Mouse (Mus musculus): Measurements from ENCODE around the gene Ccdc8.

DNA sequence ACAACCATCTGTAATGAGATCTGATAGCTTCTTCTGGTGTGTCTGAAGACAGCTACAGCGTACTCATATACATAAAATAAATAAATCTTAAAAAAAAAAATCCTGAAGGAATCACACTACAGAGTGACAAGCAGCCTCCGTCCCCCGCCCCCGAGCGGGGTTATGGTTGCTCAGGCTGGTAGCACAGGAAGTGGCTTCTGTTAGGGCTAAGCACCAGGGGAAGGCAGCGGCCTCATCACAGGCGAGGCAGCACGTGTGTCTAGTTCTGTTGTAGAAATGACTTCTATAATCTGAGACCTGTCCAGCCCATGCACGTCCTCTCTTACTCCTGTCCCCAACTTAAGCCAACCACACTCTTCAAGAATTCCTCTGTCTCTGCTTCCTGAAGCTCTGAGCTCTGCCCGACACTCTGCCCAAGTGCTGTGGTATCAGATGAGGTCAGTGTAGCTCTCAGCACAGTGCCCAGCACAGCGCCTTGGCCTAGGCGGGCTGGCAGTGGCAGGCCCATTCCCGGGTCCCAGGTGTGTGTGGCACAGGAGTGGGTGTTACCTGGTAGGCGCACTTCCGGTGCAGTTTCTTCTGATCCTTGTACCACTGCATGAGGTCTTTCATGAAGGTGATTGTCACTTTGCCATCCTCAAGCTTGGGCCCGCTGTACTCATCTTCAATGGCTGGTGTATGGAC is 17.0 kb downstream of the Ccdc8 start:
- TF ChIP-seq TAL1 (IDR thresholded peaks at IDR 0.05; ENCODE audit: low read length) = no peak
- no peak for TF ChIP-seq POLR2A (IDR thresholded peaks at IDR 0.05; ENCODE audit: control insufficient read depth in 1 of 2, insufficient read depth in 1 of 2, low read depth in 1 of 2, low read length in 2 of 2, poor library complexity in 1 of 2)
- TF ChIP-seq GATA1 (IDR thresholded peaks at IDR 0.05; ENCODE audit: low read depth, low read length) = no peak
- TF ChIP-seq CHD1 (IDR thresholded peaks at IDR 0.05; ENCODE audit: low read depth, low read length) = no peak
- TF ChIP-seq EP300 (IDR thresholded peaks at IDR 0.05; ENCODE audit: low read depth in 1 of 2, low read length in 2 of 2) = no peak
- TF ChIP-seq SIN3A (IDR thresholded peaks at IDR 0.05; ENCODE audit: low read length) = no peak
- TF ChIP-seq CTCF (IDR thresholded peaks at IDR 0.05 in 2 of 3, conservative IDR thresholded peaks at IDR 0.05 in 1 of 3; ENCODE audit: control insufficient read depth in 1 of 3, insufficient read depth in 1 of 3, low read depth in 2 of 3, low read length in 3 of 3, poor library complexity in 1 of 3, severe bottlenecking in 1 of 3) = no peak
- TF ChIP-seq TCF12 (IDR thresholded peaks at IDR 0.05; ENCODE audit: low read depth, low read length) = no peak
- TF ChIP-seq MYC (IDR thresholded peaks at IDR 0.05; ENCODE audit: low read depth, low read length) = no peak
- TF ChIP-seq MAFK (IDR thresholded peaks at IDR 0.05; ENCODE audit: borderline replicate concordance, low read depth, low read length) = no peak
